Mouse (Mus musculus): ENCODE results near the gene Zfp169. TPM values are rescaled to one million over a fixed set of nuclear protein-coding genes. Genes with fewer than 3 reads are reported as not detected.

The Zfp169 gene
- polyA plus RNA-seq, 2 experiments: 0.86 to 2.1 TPM

- H3K27ac ChIP-seq: no peak overlapping the region
- no peak overlapping the region for H3K4me2 ChIP-seq (ENCODE audit: low read depth)
- no peak for TF ChIP-seq CTCF (IDR thresholded peaks at IDR 0.05; ENCODE audit: low read depth)
- TF ChIP-seq EP300 (IDR thresholded peaks at IDR 0.05; ENCODE audit: low read depth): no peak
- peaks cover 2 to 5% of the 10 kb centered on the region in 2 experiments; a peak in 2 of 4 replicates for H3K4me1 ChIP-seq (replicated peaks; ENCODE audit: control insufficient read depth in 2 of 2, insufficient read depth in 2 of 2, low read length in 1 of 2)
- H3K4me3 ChIP-seq (ENCODE audit: insufficient read depth in 1 of 2, low read depth in 2 of 2, low read length in 2 of 2): no peak overlapping the region
- WGBS (ENCODE audit: insufficient replicate concordance): 59% methylated on average over 4 of the region's 4 CpGs
- DNase-seq (ENCODE audit: low read depth in 3 of 3, low spot score in 3 of 3) (no peak), ATAC-seq (ENCODE audit: insufficient read depth) (no peak)
- no peaks in the 10 kb centered on the region for H3K27me3 ChIP-seq (ENCODE audit: control insufficient read depth, insufficient read depth, low read length)
- no peaks in the 10 kb centered on the region for H3K36me3 ChIP-seq (replicated peaks; ENCODE audit: control insufficient read depth, insufficient read depth, low read depth)
- no peak overlapping the region for H3K9ac ChIP-seq (replicated peaks)
- H3K9me3 ChIP-seq (ENCODE audit: control insufficient read depth, low read length): no peaks in the 10 kb centered on the region
Measured at GRCm38 (mm10) chr13:48515861-48516260, 2.6 kb upstream of the Zfp169 start.

DNA sequence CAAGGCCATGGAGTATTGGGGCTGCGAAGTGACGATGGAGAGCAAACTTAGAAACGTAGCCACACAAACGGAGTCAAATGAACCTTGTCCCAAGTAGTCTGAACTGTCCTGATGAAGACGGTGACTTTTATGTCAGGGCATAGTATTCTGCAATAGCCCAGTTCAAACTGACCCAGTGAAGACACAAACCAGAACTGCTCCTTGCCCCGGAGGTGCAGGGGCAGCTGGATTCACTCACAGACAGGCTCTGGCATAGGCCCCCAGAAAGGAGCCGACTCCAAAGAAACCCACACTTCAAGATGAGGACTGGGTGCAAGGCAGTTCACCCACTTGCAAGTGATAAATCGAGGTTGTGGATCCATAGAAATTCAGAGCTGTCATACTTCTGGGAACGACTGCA, 4.6 kb downstream of the Zfp169 start:
- peaks cover 0 to 5% of the 10 kb centered on the region in 2 experiments; a peak in 2 of 4 replicates for H3K4me1 ChIP-seq (replicated peaks; ENCODE audit: control insufficient read depth in 2 of 2, insufficient read depth in 2 of 2, low read length in 1 of 2)

DNA sequence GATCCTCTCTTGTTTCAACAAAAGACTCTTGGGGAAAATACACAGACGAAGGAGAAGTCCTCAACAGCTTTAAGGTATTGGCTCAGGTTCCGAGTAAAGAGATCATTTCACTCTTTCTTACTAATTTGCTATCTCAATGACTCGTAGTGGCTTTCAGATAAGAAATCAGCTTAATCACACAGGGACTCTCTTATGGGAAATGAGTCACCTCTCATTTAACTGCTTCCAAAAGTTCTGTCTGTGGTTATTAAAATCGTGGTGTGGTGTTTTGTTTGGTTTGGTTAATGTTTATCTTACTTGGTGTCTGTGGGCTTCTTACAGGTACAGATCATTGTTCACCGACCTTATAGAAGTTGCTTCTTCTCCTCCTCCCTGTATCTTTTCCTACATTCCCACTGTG, 10.8 kb downstream of the Zfp169 start:
- Histone ChIP-seq H3K4me1 (replicated peaks; ENCODE audit: control insufficient read depth in 2 of 2, insufficient read depth in 2 of 2, low read length in 1 of 2) (no peaks in the 10 kb centered on the region), H3K4me3 (ENCODE audit: insufficient read depth in 1 of 2, low read depth in 2 of 2, low read length in 2 of 2) (no peak overlapping the region), H3K4me2 (ENCODE audit: low read depth) (no peak overlapping the region), H3K9me3 (ENCODE audit: control insufficient read depth, low read length) (no peaks in the 10 kb centered on the region), H3K27ac (no peak overlapping the region), H3K9ac (replicated peaks) (no peak overlapping the region), H3K36me3 (replicated peaks; ENCODE audit: control insufficient read depth, insufficient read depth, low read depth) (peaks cover 4% of the 10 kb centered on the region; the same call in 1 of the 2 replicates), H3K27me3 (ENCODE audit: control insufficient read depth, insufficient read depth, low read length) (no peaks in the 10 kb centered on the region)
- no peak for DNase-seq (ENCODE audit: low read depth in 3 of 3, low spot score in 3 of 3)
- no peak for TF ChIP-seq EP300 (IDR thresholded peaks at IDR 0.05; ENCODE audit: low read depth)
- no peak for TF ChIP-seq CTCF (IDR thresholded peaks at IDR 0.05; ENCODE audit: low read depth)
- no peak for ATAC-seq (ENCODE audit: insufficient read depth)
- WGBS (ENCODE audit: insufficient replicate concordance): 51% methylated on average over 5 of the region's 5 CpGs

More for the DNA sequence above, 4.6 kb downstream of the Zfp169 start:
- no peak overlapping the region for H3K9ac ChIP-seq (replicated peaks)
- 75% methylated on average over 9 of the region's 9 CpGs for WGBS (ENCODE audit: insufficient replicate concordance)
- no peak for TF ChIP-seq CTCF (IDR thresholded peaks at IDR 0.05; ENCODE audit: low read depth)
- no peak for TF ChIP-seq EP300 (IDR thresholded peaks at IDR 0.05; ENCODE audit: low read depth)
- H3K4me3 ChIP-seq (ENCODE audit: insufficient read depth in 1 of 2, low read depth in 2 of 2, low read length in 2 of 2): no peak overlapping the region
- H3K27me3 ChIP-seq (ENCODE audit: control insufficient read depth, insufficient read depth, low read length): no peaks in the 10 kb centered on the region
- DNase-seq (ENCODE audit: low read depth in 3 of 3, low spot score in 3 of 3): no peak
- no peaks in the 10 kb centered on the region for H3K36me3 ChIP-seq (replicated peaks; ENCODE audit: control insufficient read depth, insufficient read depth, low read depth)
- H3K9me3 ChIP-seq (ENCODE audit: control insufficient read depth, low read length): no peaks in the 10 kb centered on the region
- ATAC-seq (ENCODE audit: insufficient read depth): no peak
- no peak overlapping the region for H3K27ac ChIP-seq
- H3K4me2 ChIP-seq (ENCODE audit: low read depth): no peak overlapping the region

GRCm38 (mm10) chr13:48498676-48499075, 14.6 kb downstream of the Zfp169 start:
- ATAC-seq (ENCODE audit: insufficient read depth) (no peak), DNase-seq (ENCODE audit: low read depth in 3 of 3, low spot score in 3 of 3) (no peak)
- H3K36me3 ChIP-seq (replicated peaks; ENCODE audit: control insufficient read depth, insufficient read depth, low read depth): peaks cover 4% of the 10 kb centered on the region; the same call in 1 of the 2 replicates
- no peak overlapping the region for H3K4me2 ChIP-seq (ENCODE audit: low read depth)
- H3K27ac ChIP-seq: no peak overlapping the region
- no peak overlapping the region for H3K4me3 ChIP-seq (ENCODE audit: insufficient read depth in 1 of 2, low read depth in 2 of 2, low read length in 2 of 2)
- WGBS (ENCODE audit: insufficient replicate concordance): 63% methylated on average over 4 of the region's 4 CpGs
- no peaks in the 10 kb centered on the region for H3K27me3 ChIP-seq (ENCODE audit: control insufficient read depth, insufficient read depth, low read length)
- no peak overlapping the region for H3K9ac ChIP-seq (replicated peaks)
- H3K4me1 ChIP-seq (replicated peaks; ENCODE audit: control insufficient read depth in 2 of 2, insufficient read depth in 2 of 2, low read length in 1 of 2): no peaks in the 10 kb centered on the region
- TF ChIP-seq CTCF (IDR thresholded peaks at IDR 0.05; ENCODE audit: low read depth) (no peak), EP300 (IDR thresholded peaks at IDR 0.05; ENCODE audit: low read depth) (no peak)
- no peaks in the 10 kb centered on the region for H3K9me3 ChIP-seq (ENCODE audit: control insufficient read depth, low read length)

GRCm38 (mm10) chr13:48497693-48498221, 15.5 kb downstream of the Zfp169 start:
- no peak for ATAC-seq (ENCODE audit: insufficient read depth)
- Histone ChIP-seq H3K4me1 (replicated peaks; ENCODE audit: control insufficient read depth in 2 of 2, insufficient read depth in 2 of 2, low read length in 1 of 2) (no peaks in the 10 kb centered on the region), H3K9me3 (ENCODE audit: control insufficient read depth, low read length) (no peaks in the 10 kb centered on the region), H3K9ac (replicated peaks) (no peak overlapping the region), H3K27ac (no peak overlapping the region), H3K36me3 (replicated peaks; ENCODE audit: control insufficient read depth, insufficient read depth, low read depth) (peaks cover under 1% of the 10 kb centered on the region; the same call in 1 of the 2 replicates), H3K4me2 (ENCODE audit: low read depth) (no peak overlapping the region), H3K4me3 (ENCODE audit: insufficient read depth in 1 of 2, low read depth in 2 of 2, low read length in 2 of 2) (no peak overlapping the region), H3K27me3 (ENCODE audit: control insufficient read depth, insufficient read depth, low read length) (no peaks in the 10 kb centered on the region)
- TF ChIP-seq EP300 (IDR thresholded peaks at IDR 0.05; ENCODE audit: low read depth) (no peak), CTCF (IDR thresholded peaks at IDR 0.05; ENCODE audit: low read depth) (peak; percentile 80)
- no peak for DNase-seq (ENCODE audit: low read depth in 3 of 3, low spot score in 3 of 3)
- 52% methylated on average over 15 of the region's 15 CpGs for WGBS (ENCODE audit: insufficient replicate concordance)
